Mouse (Mus musculus) embryo, embryonic 10 days (tissue): Measurements from ENCODE around the gene Moxd1.

Experiments
- DNase-seq: peaks from one replicate; pipeline ENCODE4 v3.0.0-alpha.2; 2015; ENCODE audit warnings: low spot score

Gene Moxd1

GRCm38 (mm10) chr10:24223449-24224143 lies at the start of gene Moxd1:
TSS of gene Moxd1 (plus strand) at chr10:24223517.
- peak; percentile 52 for DNase-seq

GRCm38 (mm10) chr10:24190392-24190791 lies 32.9 kb upstream of the Moxd1 start:
- peak; percentile 51 for DNase-seq

GRCm38 (mm10) chr10:24191977-24192376 lies 31.3 kb upstream of the Moxd1 start:
- DNase-seq = no peak

- DNase-seq = peak; percentile 69
These were observed 24.0 kb upstream of the Moxd1 start for GRCm38 (mm10) chr10:24199303-24199702.

- no peak for DNase-seq
These were observed 23.2 kb upstream of the Moxd1 start for GRCm38 (mm10) chr10:24200099-24200498.

GRCm38 (mm10) chr10:24210075-24210474 lies 13.2 kb upstream of the Moxd1 start:
- DNase-seq = no peak

- no peak for DNase-seq
These were observed 10.0 kb upstream of the Moxd1 start for GRCm38 (mm10) chr10:24213297-24213696.

GRCm38 (mm10) chr10:24217558-24218268 lies 5.6 kb upstream of the Moxd1 start:
- no peak for DNase-seq

- DNase-seq = no peak
These were observed 2.4 kb upstream of the Moxd1 start for GRCm38 (mm10) chr10:24220931-24221330.

- DNase-seq = no peak
These were observed 406 bp upstream of the Moxd1 start for GRCm38 (mm10) chr10:24222911-24223310.

- DNase-seq = peak; percentile 15
These were observed 1.3 kb downstream of the Moxd1 start for GRCm38 (mm10) chr10:24224591-24224990.

GRCm38 (mm10) chr10:24228318-24229183 lies 5.2 kb downstream of the Moxd1 start:
- no peak for DNase-seq

GRCm38 (mm10) chr10:24232281-24232680 lies 9.0 kb downstream of the Moxd1 start:
- DNase-seq = no peak

- DNase-seq = no peak
These were observed 12.3 kb downstream of the Moxd1 start for GRCm38 (mm10) chr10:24235426-24236283.

- no peak for DNase-seq
These were observed 23.5 kb downstream of the Moxd1 start for GRCm38 (mm10) chr10:24246815-24247214.

GRCm38 (mm10) chr10:24248116-24248515 lies 24.8 kb downstream of the Moxd1 start:
- no peak for DNase-seq

GRCm38 (mm10) chr10:24251631-24252030 lies 28.3 kb downstream of the Moxd1 start:
- no peak for DNase-seq

GRCm38 (mm10) chr10:24258150-24258549 lies 34.8 kb downstream of the Moxd1 start:
- DNase-seq = no peak

- peak; percentile 74 for DNase-seq
These were observed 35.6 kb downstream of the Moxd1 start for GRCm38 (mm10) chr10:24258885-24259284.

GRCm38 (mm10) chr10:24259794-24260590 lies 36.7 kb downstream of the Moxd1 start:
- DNase-seq = no peak

- peak; percentile 63 for DNase-seq
These were observed 44.2 kb downstream of the Moxd1 start for GRCm38 (mm10) chr10:24267520-24267919.
